Mouse (Mus musculus): Measurements from ENCODE around the gene Rer1. TPM values are rescaled to one million over a fixed set of nuclear protein-coding genes. Genes with fewer than 3 reads are reported as not detected.

The Rer1 gene
- polyA plus RNA-seq (2014; fragmentation: Illumina TruSeq; extraction: RNeasy Lipid Tissue Mini Kit (QIAGEN cat#74804); ENCODE audit: insufficient read depth, low read depth, low replicate concordance) = 130 TPM

GRCm38 (mm10) chr4:155086108-155087024, at the start of gene Rer1, which contains the start of gene Morn1:
Gene Rer1 (minus strand): TSS chr4:155086382.
Gene Morn1 (plus strand): TSS chr4:155086577.

GRCm38 (mm10) chr4:155066834-155067522, 19.2 kb downstream of the Rer1 start, which contains the start of gene Pex10:
Gene Pex10 (plus strand): TSS chr4:155067016.

GRCm38 (mm10) chr4:155056724-155057123, 29.5 kb downstream of the Rer1 start, which contains the start of gene Plch2:
Gene Plch2 (minus strand): TSS chr4:155056784.

Other genes starting within 250 kb of the Rer1 start
- 1.3 TPM for gene Ttc34, start 248.9 kb downstream of the Rer1 start, polyA plus RNA-seq (2014; fragmentation: Illumina TruSeq; extraction: RNeasy Lipid Tissue Mini Kit (QIAGEN cat#74804); ENCODE audit: insufficient read depth, low read depth, low replicate concordance)
- gene Mmel1, start 216.8 kb downstream of the Rer1 start, polyA plus RNA-seq (2014; fragmentation: Illumina TruSeq; extraction: RNeasy Lipid Tissue Mini Kit (QIAGEN cat#74804); ENCODE audit: insufficient read depth, low read depth, low replicate concordance) = not detected
- gene Fam213b, start 187.2 kb downstream of the Rer1 start, polyA plus RNA-seq (2014; fragmentation: Illumina TruSeq; extraction: RNeasy Lipid Tissue Mini Kit (QIAGEN cat#74804); ENCODE audit: insufficient read depth, low read depth, low replicate concordance) = 23.3 TPM
- gene Tnfrsf14, start 157.8 kb downstream of the Rer1 start, polyA plus RNA-seq (2014; fragmentation: Illumina TruSeq; extraction: RNeasy Lipid Tissue Mini Kit (QIAGEN cat#74804); ENCODE audit: insufficient read depth, low read depth, low replicate concordance) = 6.6 TPM
- not detected for gene Hes5, start 125.5 kb downstream of the Rer1 start, polyA plus RNA-seq (2014; fragmentation: Illumina TruSeq; extraction: RNeasy Lipid Tissue Mini Kit (QIAGEN cat#74804); ENCODE audit: insufficient read depth, low read depth, low replicate concordance)
- 18.3 TPM for gene Pank4, start 122.3 kb downstream of the Rer1 start, polyA plus RNA-seq (2014; fragmentation: Illumina TruSeq; extraction: RNeasy Lipid Tissue Mini Kit (QIAGEN cat#74804); ENCODE audit: insufficient read depth, low read depth, low replicate concordance)
- gene Plch2, start 29.6 kb downstream of the Rer1 start, polyA plus RNA-seq (2014; fragmentation: Illumina TruSeq; extraction: RNeasy Lipid Tissue Mini Kit (QIAGEN cat#74804); ENCODE audit: insufficient read depth, low read depth, low replicate concordance) = 2.1 TPM
- 12.8 TPM for gene Pex10, start 19.4 kb downstream of the Rer1 start, polyA plus RNA-seq (2014; fragmentation: Illumina TruSeq; extraction: RNeasy Lipid Tissue Mini Kit (QIAGEN cat#74804); ENCODE audit: insufficient read depth, low read depth, low replicate concordance)
- 6.4 TPM for gene Morn1, start 195 bp upstream of the Rer1 start, polyA plus RNA-seq (2014; fragmentation: Illumina TruSeq; extraction: RNeasy Lipid Tissue Mini Kit (QIAGEN cat#74804); ENCODE audit: insufficient read depth, low read depth, low replicate concordance)
- gene Ski, start 136.2 kb upstream of the Rer1 start, polyA plus RNA-seq (2014; fragmentation: Illumina TruSeq; extraction: RNeasy Lipid Tissue Mini Kit (QIAGEN cat#74804); ENCODE audit: insufficient read depth, low read depth, low replicate concordance) = 36.4 TPM
- gene Faap20, start 163.4 kb upstream of the Rer1 start, polyA plus RNA-seq (2014; fragmentation: Illumina TruSeq; extraction: RNeasy Lipid Tissue Mini Kit (QIAGEN cat#74804); ENCODE audit: insufficient read depth, low read depth, low replicate concordance) = 38.7 TPM

All from lung, adult 10 weeks (tissue).